ENCODE assay signal across 31 mouse cellular contexts in the genomic region with DNA sequence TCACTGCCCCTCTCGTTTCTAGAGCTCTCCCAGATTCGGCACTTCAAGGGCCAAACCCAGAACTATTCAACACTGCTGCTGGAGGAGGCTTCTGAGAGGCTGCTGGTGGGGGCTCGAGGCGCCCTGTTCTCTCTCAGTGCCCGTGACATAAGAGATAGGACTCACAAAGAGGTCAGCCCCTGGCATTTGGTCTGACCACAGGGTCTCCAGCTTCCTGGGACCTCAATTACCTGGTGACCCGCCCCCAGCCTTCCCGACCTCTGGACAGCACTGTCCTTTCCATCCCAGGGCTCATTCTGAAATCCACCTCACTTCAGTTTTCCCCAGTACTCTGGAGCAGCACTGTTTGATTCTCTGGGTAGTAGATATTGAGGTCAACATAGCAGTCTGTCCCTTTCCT. TPM values are rescaled to one million over a fixed set of nuclear protein-coding genes. Genes with fewer than 3 reads are reported as not detected.
A peak's percentile ranks its signal among the peaks of the same experiment; 100 is the strongest.
DNase-seq lines count a peak whose midpoint lies in the region; ATAC-seq lines count a peak whose summit lies in the region.
"Had no signal": no experiment of that assay in that cellular context is flagged by ENCODE, and none has a peak within 500 bp of the region (broad histone marks: within the 10 kb centered on the region; RNA-seq: fewer than 3 reads in every experiment).

No protein-coding gene starts in this region.

- H3K4me2 ChIP-seq in hindbrain, embryonic 13.5 days, result 0 out of 2 replicates have a peak overlapping the region, but pooled peaks have one; percentile 2
- H3K4me2 ChIP-seq in hindbrain, embryonic 16.5 days (ENCODE audit: low read length), result no peak overlapping the region
- H3K4me2 ChIP-seq in liver, embryonic 15.5 days, result no peak overlapping the region
- no peak overlapping the region for H3K4me2 ChIP-seq in liver, embryonic 11.5 days
- 0 out of 2 replicates have a peak overlapping the region, but pooled peaks have one; percentile 1 for H3K4me2 ChIP-seq in neural tube, embryonic 15.5 days
- H3K4me2 ChIP-seq: embryonic facial prominence, embryonic 13.5 days; heart, embryonic 15.5 days; hindbrain, embryonic 15.5 days; limb, embryonic 13.5 days; midbrain, embryonic 12.5 days; stomach, embryonic 15.5 days had no signal

- peaks cover 40% of the 10 kb centered on the region for H3K4me1 ChIP-seq in hindbrain, embryonic 13.5 days (replicated peaks)
- peaks cover 14% of the 10 kb centered on the region for H3K4me1 ChIP-seq in hindbrain, embryonic 16.5 days (ENCODE audit: control insufficient read depth, insufficient read depth, low read depth, low read length)
- peaks cover 41% of the 10 kb centered on the region for H3K4me1 ChIP-seq in liver, embryonic 15.5 days (replicated peaks)
- H3K4me1 ChIP-seq in liver, embryonic 11.5 days (replicated peaks; ENCODE audit: control insufficient read depth, insufficient read depth, low read length), result peaks cover 13% of the 10 kb centered on the region
- H3K4me1 ChIP-seq in limb, embryonic 10.5 days, result peaks cover 50% of the 10 kb centered on the region
- peaks cover 41% of the 10 kb centered on the region for H3K4me1 ChIP-seq in neural tube, embryonic 15.5 days

- H3K4me3 ChIP-seq in hindbrain, embryonic 13.5 days, result no peak overlapping the region
- no peak overlapping the region for H3K4me3 ChIP-seq in hindbrain, embryonic 16.5 days (ENCODE audit: low read length)
- no peak overlapping the region for H3K4me3 ChIP-seq in liver, embryonic 15.5 days (replicated peaks)
- H3K4me3 ChIP-seq in liver, embryonic 11.5 days (ENCODE audit: low read depth, low read length), result no peak overlapping the region
- peak overlapping the region; percentile 6; the same call in 1 of the 2 replicates for H3K4me3 ChIP-seq in limb, embryonic 10.5 days
- no peak overlapping the region for H3K4me3 ChIP-seq in neural tube, embryonic 15.5 days (replicated peaks)
- H3K4me3 ChIP-seq: embryonic facial prominence, embryonic 13.5 days; forebrain, embryonic 10.5 days; heart, embryonic 15.5 days; hindbrain, embryonic 15.5 days; limb, embryonic 13.5 days; megakaryocyte, embryonic 14.5 days; midbrain, embryonic 12.5 days; myocyte; neural tube, embryonic 13.5 days; stomach, embryonic 15.5 days had no signal

- H3K36me3 ChIP-seq in hindbrain, embryonic 13.5 days, result peaks cover 48% of the 10 kb centered on the region
- H3K36me3 ChIP-seq in hindbrain, embryonic 16.5 days (ENCODE audit: control insufficient read depth, insufficient read depth, low read length), result peaks cover 17% of the 10 kb centered on the region
- 0 out of 2 replicates have a peak, but pooled peaks cover 6% of the 10 kb centered on the region for H3K36me3 ChIP-seq in liver, embryonic 15.5 days (replicated peaks)
- no peaks in the 10 kb centered on the region; the same call in 1 of the 2 replicates for H3K36me3 ChIP-seq in liver, embryonic 11.5 days (ENCODE audit: control insufficient read depth, insufficient read depth, low read length)
- H3K36me3 ChIP-seq in limb, embryonic 10.5 days, result peaks cover 21% of the 10 kb centered on the region; the same call in 1 of the 2 replicates
- H3K36me3 ChIP-seq in neural tube, embryonic 15.5 days, result peaks cover 44% of the 10 kb centered on the region
- H3K36me3 ChIP-seq: heart, embryonic 15.5 days; stomach, embryonic 15.5 days had no signal

- WGBS in hindbrain, embryonic 13.5 days, result 67% methylated on average over 7 of the region's 7 CpGs
- WGBS in hindbrain, embryonic 16.5 days, result 68% methylated on average over 7 of the region's 7 CpGs
- WGBS in liver, embryonic 15.5 days (ENCODE audit: insufficient replicate concordance), result 45% methylated on average over 7 of the region's 7 CpGs
- 49% methylated on average over 7 of the region's 7 CpGs for WGBS in liver, embryonic 11.5 days
- 55% methylated on average over 7 of the region's 7 CpGs for WGBS in limb, embryonic 10.5 days
- 57% methylated on average over 7 of the region's 7 CpGs for WGBS in neural tube, embryonic 15.5 days

- no peak overlapping the region for H3K9ac ChIP-seq in hindbrain, embryonic 13.5 days
- H3K9ac ChIP-seq in hindbrain, embryonic 16.5 days (ENCODE audit: low read depth, low read length), result no peak overlapping the region
- H3K9ac ChIP-seq in liver, embryonic 15.5 days, result no peak overlapping the region
- H3K9ac ChIP-seq in liver, embryonic 11.5 days (ENCODE audit: low read depth, low read length), result no peak overlapping the region
- no peak overlapping the region for H3K9ac ChIP-seq in neural tube, embryonic 15.5 days (replicated peaks)
- H3K9ac ChIP-seq: embryonic facial prominence, embryonic 13.5 days; heart, embryonic 15.5 days; hindbrain, embryonic 15.5 days; limb, embryonic 13.5 days; midbrain, embryonic 12.5 days; neural tube, embryonic 13.5 days; stomach, embryonic 15.5 days had no signal

- H3K27me3 ChIP-seq in hindbrain, embryonic 13.5 days, result no peaks in the 10 kb centered on the region
- H3K27me3 ChIP-seq in hindbrain, embryonic 16.5 days (replicated peaks; ENCODE audit: control insufficient read depth, insufficient read depth, low read length), result no peaks in the 10 kb centered on the region
- H3K27me3 ChIP-seq in liver, embryonic 15.5 days, result peaks cover 36% of the 10 kb centered on the region
- H3K27me3 ChIP-seq in liver, embryonic 11.5 days (replicated peaks; ENCODE audit: control insufficient read depth, insufficient read depth, low read length), result peaks cover 19% of the 10 kb centered on the region
- peaks cover 11% of the 10 kb centered on the region for H3K27me3 ChIP-seq in limb, embryonic 10.5 days (ENCODE audit: low read depth, poor library complexity, severe bottlenecking)
- no peaks in the 10 kb centered on the region for H3K27me3 ChIP-seq in neural tube, embryonic 15.5 days (replicated peaks)
- H3K27me3 ChIP-seq: embryonic facial prominence, embryonic 13.5 days; hindbrain, embryonic 15.5 days; limb, embryonic 13.5 days; neural tube, embryonic 13.5 days; stomach, embryonic 15.5 days had no signal

- H3K9me3 ChIP-seq in hindbrain, embryonic 13.5 days, result no peaks in the 10 kb centered on the region
- H3K9me3 ChIP-seq in hindbrain, embryonic 16.5 days (ENCODE audit: control insufficient read depth, low read length), result no peaks in the 10 kb centered on the region
- no peaks in the 10 kb centered on the region for H3K9me3 ChIP-seq in liver, embryonic 15.5 days (replicated peaks)
- H3K9me3 ChIP-seq in liver, embryonic 11.5 days (ENCODE audit: control insufficient read depth, low read length), result no peaks in the 10 kb centered on the region
- no peaks in the 10 kb centered on the region for H3K9me3 ChIP-seq in limb, embryonic 10.5 days (replicated peaks)
- H3K9me3 ChIP-seq in neural tube, embryonic 15.5 days (replicated peaks), result no peaks in the 10 kb centered on the region
- H3K9me3 ChIP-seq: embryonic facial prominence, embryonic 13.5 days; forebrain, embryonic 10.5 days; heart, embryonic 15.5 days; hindbrain, embryonic 15.5 days; limb, embryonic 13.5 days; megakaryocyte, embryonic 14.5 days; midbrain, embryonic 12.5 days; neural tube, embryonic 13.5 days; stomach, embryonic 15.5 days had no signal

- ATAC-seq in hindbrain, embryonic 13.5 days (ENCODE audit: low FRiP score), result no peak
- ATAC-seq in hindbrain, embryonic 16.5 days, result no peak
- ATAC-seq in liver, embryonic 15.5 days (ENCODE audit: insufficient read depth), result no peak
- no peak for ATAC-seq in liver, embryonic 11.5 days (replicated peaks; ENCODE audit: low FRiP score)
- ATAC-seq in neural tube, embryonic 15.5 days (ENCODE audit: low FRiP score), result no peak
- no peak for ATAC-seq in frontal cortex, adult (ENCODE audit: low TSS enrichment)
- ATAC-seq: activated CD4-positive, CD25-positive, alpha-beta regulatory T cell, adult 4 months; forebrain, embryonic 16.5 days; lung, postnatal 0 days had no signal

- no peak for DNase-seq in liver, embryonic 11.5 days (ENCODE audit: low spot score)
- DNase-seq in limb, embryonic 10.5 days (ENCODE audit: low spot score), result no peak
- DNase-seq: adrenal gland, adult 8-10 months; B cell, adult 2 months; cerebellum, adult 8-10 months; cerebellum, postnatal 36 days; heart, postnatal 36 days; kidney, adult 8-10 months; layer of hippocampus, adult 9-11 months; lung, adult 18-20 months; lung, postnatal 4 days; right cerebral cortex, postnatal 25 days had no signal

- H3K27ac ChIP-seq in hindbrain, embryonic 13.5 days, result no peak overlapping the region
- H3K27ac ChIP-seq in hindbrain, embryonic 16.5 days (ENCODE audit: low read depth, low read length), result no peak overlapping the region
- 0 out of 2 replicates have a peak overlapping the region, but pooled peaks have one; percentile 9 for H3K27ac ChIP-seq in liver, embryonic 15.5 days (replicated peaks)
- H3K27ac ChIP-seq in liver, embryonic 11.5 days (ENCODE audit: low read depth, low read length), result no peak overlapping the region
- H3K27ac ChIP-seq in limb, embryonic 10.5 days, result peak overlapping the region; percentile 10
- no peak overlapping the region for H3K27ac ChIP-seq in neural tube, embryonic 15.5 days (replicated peaks)
- H3K27ac ChIP-seq: embryonic facial prominence, embryonic 13.5 days; forebrain, embryonic 10.5 days; heart, embryonic 15.5 days; hindbrain, embryonic 15.5 days; kidney, postnatal 0 days; limb, embryonic 13.5 days; midbrain, embryonic 12.5 days; stomach, embryonic 15.5 days had no signal

RNA-seq across cellular contexts. Expression of a gene that starts 3.8 kb away (rescaled TPM):
- polyA plus RNA-seq in hindbrain, embryonic 13.5 days (2015; fragmentation: Nextera tagmentation; extraction: Ambion mirVana), result 19.2 and 19.9 TPM in 2 replicates
- polyA plus RNA-seq in hindbrain, embryonic 16.5 days (2015; fragmentation: Nextera tagmentation; extraction: Ambion mirVana), result 18.0 and 18.7 TPM in 2 replicates
- 4.4 and 5.6 TPM in 2 replicates for polyA plus RNA-seq in liver, embryonic 15.5 days (2015; fragmentation: Nextera tagmentation; extraction: Ambion mirVana)
- 4.7 and 4.9 TPM in 2 replicates for polyA plus RNA-seq in liver, embryonic 11.5 days (2014; fragmentation: Nextera tagmentation; extraction: Ambion mirVana)
- polyA plus RNA-seq in limb, embryonic 10.5 days (2016; fragmentation: Nextera tagmentation; extraction: Ambion mirVana), result 3.4 and 5.4 TPM in 2 replicates
- 17.4 and 19.4 TPM in 2 replicates for polyA plus RNA-seq in neural tube, embryonic 15.5 days (2015; fragmentation: Nextera tagmentation; extraction: Ambion mirVana)

RNA-seq across cellular contexts. Expression of a gene that starts 12.8 kb away (rescaled TPM):
- polyA plus RNA-seq in hindbrain, embryonic 13.5 days (2015; fragmentation: Nextera tagmentation; extraction: Ambion mirVana), result 16.0 and 17.0 TPM in 2 replicates
- polyA plus RNA-seq in hindbrain, embryonic 16.5 days (2015; fragmentation: Nextera tagmentation; extraction: Ambion mirVana), result 12.4 and 15.5 TPM in 2 replicates
- 10.4 and 13.4 TPM in 2 replicates for polyA plus RNA-seq in liver, embryonic 15.5 days (2015; fragmentation: Nextera tagmentation; extraction: Ambion mirVana)
- 24.9 and 25.1 TPM in 2 replicates for polyA plus RNA-seq in liver, embryonic 11.5 days (2014; fragmentation: Nextera tagmentation; extraction: Ambion mirVana)
- polyA plus RNA-seq in limb, embryonic 10.5 days (2016; fragmentation: Nextera tagmentation; extraction: Ambion mirVana), result 39.2 and 45.4 TPM in 2 replicates
- 12.9 and 15.8 TPM in 2 replicates for polyA plus RNA-seq in neural tube, embryonic 15.5 days (2015; fragmentation: Nextera tagmentation; extraction: Ambion mirVana)

RNA-seq across cellular contexts. Expression of a gene that starts 13.5 kb away (rescaled TPM):
- polyA plus RNA-seq in hindbrain, embryonic 13.5 days (2015; fragmentation: Nextera tagmentation; extraction: Ambion mirVana), result 91.6 and 93.6 TPM in 2 replicates
- polyA plus RNA-seq in hindbrain, embryonic 16.5 days (2015; fragmentation: Nextera tagmentation; extraction: Ambion mirVana), result 90.1 and 98.4 TPM in 2 replicates
- 27.4 and 28.8 TPM in 2 replicates for polyA plus RNA-seq in liver, embryonic 15.5 days (2015; fragmentation: Nextera tagmentation; extraction: Ambion mirVana)
- polyA plus RNA-seq in liver, embryonic 11.5 days (2014; fragmentation: Nextera tagmentation; extraction: Ambion mirVana), result 62.2 and 65.3 TPM in 2 replicates
- polyA plus RNA-seq in limb, embryonic 10.5 days (2016; fragmentation: Nextera tagmentation; extraction: Ambion mirVana), result 69.8 and 75.3 TPM in 2 replicates
- 89.1 and 96.2 TPM in 2 replicates for polyA plus RNA-seq in neural tube, embryonic 15.5 days (2015; fragmentation: Nextera tagmentation; extraction: Ambion mirVana)

RNA-seq across cellular contexts. Expression of a gene that starts 21.5 kb away (rescaled TPM):
- 23.4 and 24.1 TPM in 2 replicates for polyA plus RNA-seq in hindbrain, embryonic 13.5 days (2015; fragmentation: Nextera tagmentation; extraction: Ambion mirVana)
- polyA plus RNA-seq in hindbrain, embryonic 16.5 days (2015; fragmentation: Nextera tagmentation; extraction: Ambion mirVana), result 14.8 and 18.7 TPM in 2 replicates
- polyA plus RNA-seq in liver, embryonic 15.5 days (2015; fragmentation: Nextera tagmentation; extraction: Ambion mirVana), result 6.8 and 7.7 TPM in 2 replicates
- 28.6 and 31.4 TPM in 2 replicates for polyA plus RNA-seq in liver, embryonic 11.5 days (2014; fragmentation: Nextera tagmentation; extraction: Ambion mirVana)
- polyA plus RNA-seq in limb, embryonic 10.5 days (2016; fragmentation: Nextera tagmentation; extraction: Ambion mirVana), result 87.5 and 90.8 TPM in 2 replicates
- polyA plus RNA-seq in neural tube, embryonic 15.5 days (2015; fragmentation: Nextera tagmentation; extraction: Ambion mirVana), result 23.4 and 28.2 TPM in 2 replicates

RNA-seq across cellular contexts. Expression of a gene that starts 52.8 kb away (rescaled TPM):
- polyA plus RNA-seq in hindbrain, embryonic 13.5 days (2015; fragmentation: Nextera tagmentation; extraction: Ambion mirVana), result 1.4 and 1.5 TPM in 2 replicates
- polyA plus RNA-seq in hindbrain, embryonic 16.5 days (2015; fragmentation: Nextera tagmentation; extraction: Ambion mirVana), result 3.0 and 3.2 TPM in 2 replicates
- polyA plus RNA-seq in liver, embryonic 15.5 days (2015; fragmentation: Nextera tagmentation; extraction: Ambion mirVana), result not detected in 2 replicates
- polyA plus RNA-seq in liver, embryonic 11.5 days (2014; fragmentation: Nextera tagmentation; extraction: Ambion mirVana), result 0.09 TPM in 1 of 2 replicates, not detected in the other
- 0.20 and 0.28 TPM in 2 replicates for polyA plus RNA-seq in limb, embryonic 10.5 days (2016; fragmentation: Nextera tagmentation; extraction: Ambion mirVana)
- 1.5 and 2.6 TPM in 2 replicates for polyA plus RNA-seq in neural tube, embryonic 15.5 days (2015; fragmentation: Nextera tagmentation; extraction: Ambion mirVana)

Comparison
In these comparisons a context has a peak if more than half of its experiments do, and no peak if none do; other contexts are left out.
1. H3K27ac ChIP-seq: peak in liver, embryonic 15.5 days (single experiment) and limb, embryonic 10.5 days (single experiment); none in hindbrain, embryonic 13.5 days (single experiment), hindbrain, embryonic 16.5 days (single experiment), liver, embryonic 11.5 days (single experiment) and neural tube, embryonic 15.5 days (single experiment).
2. H3K4me2 ChIP-seq: peak in hindbrain, embryonic 13.5 days (single experiment) and neural tube, embryonic 15.5 days (single experiment); none in hindbrain, embryonic 16.5 days (single experiment), liver, embryonic 15.5 days (single experiment) and liver, embryonic 11.5 days (single experiment).